Mouse (Mus musculus) thymus, postnatal 25 days (tissue): ENCODE results near the gene Atp6v1d.

Experiments used
- DNase-seq: peaks from one replicate; pipeline ENCODE4 v3.0.0; 2022

Gene Atp6v1d

GRCm38 (mm10) chr12:78861496-78862253 is at the start of gene Atp6v1d, which contains the start of gene Eif2s1:
Gene Atp6v1d, minus strand, starts transcription at chr12:78861638.
Gene Eif2s1, plus strand, starts transcription at chr12:78861819.
- peak; percentile 97 for DNase-seq

- no peak for DNase-seq
These were observed 49.4 kb upstream of the Atp6v1d start for GRCm38 (mm10) chr12:78910684-78911461.

- DNase-seq: no peak
These were observed 46.7 kb upstream of the Atp6v1d start for GRCm38 (mm10) chr12:78908081-78908605.

- peak; percentile 76 for DNase-seq
These were observed 45.3 kb upstream of the Atp6v1d start, which contains the start of gene Plek2 for GRCm38 (mm10) chr12:78906707-78907162. Gene Plek2, minus strand, starts transcription at chr12:78906964.

GRCm38 (mm10) chr12:78904499-78904898 is 43.1 kb upstream of the Atp6v1d start:
- DNase-seq: no peak

- no peak for DNase-seq
These were observed 41.9 kb upstream of the Atp6v1d start for GRCm38 (mm10) chr12:78903313-78903712.

GRCm38 (mm10) chr12:78901467-78901866 is 40.0 kb upstream of the Atp6v1d start:
- no peak for DNase-seq

- no peak for DNase-seq
These were observed 36.4 kb upstream of the Atp6v1d start for GRCm38 (mm10) chr12:78897861-78898260.

GRCm38 (mm10) chr12:78891149-78891548 is 29.7 kb upstream of the Atp6v1d start:
- DNase-seq: no peak

- DNase-seq: no peak
These were observed 28.6 kb upstream of the Atp6v1d start for GRCm38 (mm10) chr12:78890062-78890461.

GRCm38 (mm10) chr12:78874581-78874980 is 13.1 kb upstream of the Atp6v1d start:
- no peak for DNase-seq

GRCm38 (mm10) chr12:78868115-78868514 is 6.7 kb upstream of the Atp6v1d start:
- DNase-seq: no peak

- DNase-seq: peak; percentile 19
These were observed 4.0 kb upstream of the Atp6v1d start for GRCm38 (mm10) chr12:78865434-78865833.

- DNase-seq: no peak
These were observed 854 bp upstream of the Atp6v1d start for GRCm38 (mm10) chr12:78862254-78862730.

- no peak for DNase-seq
These were observed 430 bp downstream of the Atp6v1d start for GRCm38 (mm10) chr12:78860921-78861495.

- no peak for DNase-seq
These were observed 13.2 kb downstream of the Atp6v1d start for GRCm38 (mm10) chr12:78848246-78848645.

- no peak for DNase-seq
These were observed 19.0 kb downstream of the Atp6v1d start for GRCm38 (mm10) chr12:78842429-78842828.

GRCm38 (mm10) chr12:78839906-78840305 is 21.5 kb downstream of the Atp6v1d start:
- no peak for DNase-seq

- no peak for DNase-seq
These were observed 26.9 kb downstream of the Atp6v1d start for GRCm38 (mm10) chr12:78834496-78834895.

GRCm38 (mm10) chr12:78814437-78814836 is 47.0 kb downstream of the Atp6v1d start:
- no peak for DNase-seq

GRCm38 (mm10) chr12:78801836-78802235 is 59.6 kb downstream of the Atp6v1d start:
- DNase-seq: no peak

- no peak for DNase-seq
These were observed 61.4 kb downstream of the Atp6v1d start for GRCm38 (mm10) chr12:78800036-78800435.

GRCm38 (mm10) chr12:78794236-78794635 is 67.2 kb downstream of the Atp6v1d start:
- DNase-seq: no peak
